Mouse (Mus musculus): ENCODE data around the gene Smox. TPM values are rescaled to one million over a fixed set of nuclear protein-coding genes. Genes with fewer than 3 reads are reported as not detected.

Gene Smox
- polyA plus RNA-seq, 1 experiment from 2014 or later: 35.7 TPM

- no peak for ATAC-seq (ENCODE audit: insufficient read depth, low FRiP score)
- Histone ChIP-seq H3K4me1 (ENCODE audit: control insufficient read depth, insufficient read depth, low read length) (peaks cover 12% of the 10 kb centered on the region), H3K27me3 (ENCODE audit: control insufficient read depth, insufficient read depth, low read length) (peaks cover 37% of the 10 kb centered on the region), H3K4me3 (replicated peaks; ENCODE audit: low read length) (no peak overlapping the region), H3K9ac (ENCODE audit: low read length) (no peak overlapping the region), H3K27ac (ENCODE audit: low read length) (no peak overlapping the region), H3K36me3 (ENCODE audit: control insufficient read depth, insufficient read depth, low read length) (no peaks in the 10 kb centered on the region), H3K9me3 (replicated peaks; ENCODE audit: control insufficient read depth, low read length) (no peaks in the 10 kb centered on the region), H3K4me2 (ENCODE audit: low read depth, low read length) (no peak overlapping the region)
- WGBS: 73% methylated on average over 2 of the region's 2 CpGs
Measured at GRCm38 (mm10) chr2:131550474-131550873, 59.2 kb downstream of the Smox start.

GRCm38 (mm10) chr2:131550906-131551305, 59.6 kb downstream of the Smox start:
- Histone ChIP-seq H3K27ac (ENCODE audit: low read length) (no peak overlapping the region), H3K4me2 (ENCODE audit: low read depth, low read length) (no peak overlapping the region), H3K4me1 (ENCODE audit: control insufficient read depth, insufficient read depth, low read length) (peaks cover 8% of the 10 kb centered on the region), H3K9me3 (replicated peaks; ENCODE audit: control insufficient read depth, low read length) (no peaks in the 10 kb centered on the region), H3K27me3 (ENCODE audit: control insufficient read depth, insufficient read depth, low read length) (peaks cover 35% of the 10 kb centered on the region), H3K9ac (ENCODE audit: low read length) (no peak overlapping the region), H3K4me3 (replicated peaks; ENCODE audit: low read length) (no peak overlapping the region), H3K36me3 (ENCODE audit: control insufficient read depth, insufficient read depth, low read length) (no peaks in the 10 kb centered on the region)
- no peak for ATAC-seq (ENCODE audit: insufficient read depth, low FRiP score)
- WGBS: 57% methylated on average over 2 of the region's 2 CpGs

- Histone ChIP-seq H3K27me3 (ENCODE audit: control insufficient read depth, insufficient read depth, low read length) (peaks cover 27% of the 10 kb centered on the region), H3K4me1 (ENCODE audit: control insufficient read depth, insufficient read depth, low read length) (no peaks in the 10 kb centered on the region), H3K9me3 (replicated peaks; ENCODE audit: control insufficient read depth, low read length) (no peaks in the 10 kb centered on the region), H3K4me3 (replicated peaks; ENCODE audit: low read length) (no peak overlapping the region), H3K27ac (ENCODE audit: low read length) (no peak overlapping the region), H3K36me3 (ENCODE audit: control insufficient read depth, insufficient read depth, low read length) (no peaks in the 10 kb centered on the region), H3K4me2 (ENCODE audit: low read depth, low read length) (no peak overlapping the region), H3K9ac (ENCODE audit: low read length) (no peak overlapping the region)
- WGBS: 60% methylated on average over 7 of the region's 7 CpGs
- ATAC-seq (ENCODE audit: insufficient read depth, low FRiP score): no peak
Measured at GRCm38 (mm10) chr2:131551701-131552620, 60.7 kb downstream of the Smox start.

- H3K4me2 ChIP-seq (ENCODE audit: low read depth, low read length): no peak overlapping the region
- H3K9ac ChIP-seq (ENCODE audit: low read length): no peak overlapping the region
- no peaks in the 10 kb centered on the region for H3K9me3 ChIP-seq (replicated peaks; ENCODE audit: control insufficient read depth, low read length)
- WGBS: 16% methylated on average over 9 of the region's 9 CpGs
- no peak overlapping the region for H3K27ac ChIP-seq (ENCODE audit: low read length)
- no peaks in the 10 kb centered on the region for H3K4me1 ChIP-seq (ENCODE audit: control insufficient read depth, insufficient read depth, low read length)
- H3K4me3 ChIP-seq (replicated peaks; ENCODE audit: low read length): no peak overlapping the region
- ATAC-seq (ENCODE audit: insufficient read depth, low FRiP score): no peak
- peaks cover 27% of the 10 kb centered on the region for H3K27me3 ChIP-seq (ENCODE audit: control insufficient read depth, insufficient read depth, low read length)
- H3K36me3 ChIP-seq (ENCODE audit: control insufficient read depth, insufficient read depth, low read length): no peaks in the 10 kb centered on the region
Measured at GRCm38 (mm10) chr2:131552736-131553400, 61.6 kb downstream of the Smox start.

GRCm38 (mm10) chr2:131557896-131558295, 66.6 kb downstream of the Smox start:
- H3K4me3 ChIP-seq (replicated peaks; ENCODE audit: low read length): no peak overlapping the region

GRCm38 (mm10) chr2:131560205-131560919, 69.1 kb downstream of the Smox start:
- Histone ChIP-seq H3K4me1 (ENCODE audit: control insufficient read depth, insufficient read depth, low read length) (peaks cover 12% of the 10 kb centered on the region), H3K36me3 (ENCODE audit: control insufficient read depth, insufficient read depth, low read length) (no peaks in the 10 kb centered on the region), H3K4me3 (replicated peaks; ENCODE audit: low read length) (peak overlapping the region; percentile 53; the same call in 1 of the 2 replicates), H3K9ac (ENCODE audit: low read length) (no peak overlapping the region), H3K27me3 (ENCODE audit: control insufficient read depth, insufficient read depth, low read length) (peaks cover 64% of the 10 kb centered on the region), H3K9me3 (replicated peaks; ENCODE audit: control insufficient read depth, low read length) (no peaks in the 10 kb centered on the region), H3K27ac (ENCODE audit: low read length) (no peak overlapping the region), H3K4me2 (ENCODE audit: low read depth, low read length) (0 out of 2 replicates have a peak overlapping the region, but pooled peaks have one; percentile 34)
- 46% methylated on average over 2 of the region's 2 CpGs for WGBS
- ATAC-seq (ENCODE audit: insufficient read depth, low FRiP score): no peak

More at GRCm38 (mm10) chr2:131557896-131558295, 66.6 kb downstream of the Smox start:
- Histone ChIP-seq H3K27me3 (ENCODE audit: control insufficient read depth, insufficient read depth, low read length) (peaks cover 57% of the 10 kb centered on the region), H3K4me1 (ENCODE audit: control insufficient read depth, insufficient read depth, low read length) (peaks cover 8% of the 10 kb centered on the region), H3K27ac (ENCODE audit: low read length) (no peak overlapping the region), H3K4me2 (ENCODE audit: low read depth, low read length) (no peak overlapping the region), H3K36me3 (ENCODE audit: control insufficient read depth, insufficient read depth, low read length) (no peaks in the 10 kb centered on the region), H3K9ac (ENCODE audit: low read length) (no peak overlapping the region), H3K9me3 (replicated peaks; ENCODE audit: control insufficient read depth, low read length) (no peaks in the 10 kb centered on the region)
- 81% methylated on average over 2 of the region's 2 CpGs for WGBS
- no peak for ATAC-seq (ENCODE audit: insufficient read depth, low FRiP score)

- peak overlapping the region; percentile 53 for H3K4me3 ChIP-seq (replicated peaks; ENCODE audit: low read length)
- no peaks in the 10 kb centered on the region for H3K36me3 ChIP-seq (ENCODE audit: control insufficient read depth, insufficient read depth, low read length)
- no peaks in the 10 kb centered on the region for H3K9me3 ChIP-seq (replicated peaks; ENCODE audit: control insufficient read depth, low read length)
- H3K4me1 ChIP-seq (ENCODE audit: control insufficient read depth, insufficient read depth, low read length): peaks cover 12% of the 10 kb centered on the region
- peak overlapping the region; percentile 75 for H3K4me2 ChIP-seq (ENCODE audit: low read depth, low read length)
- H3K9ac ChIP-seq (ENCODE audit: low read length): no peak overlapping the region; the same call in 1 of the 2 replicates
- H3K27me3 ChIP-seq (ENCODE audit: control insufficient read depth, insufficient read depth, low read length): peaks cover 65% of the 10 kb centered on the region
- WGBS: 7% methylated on average over 33 of the region's 33 CpGs
- no peak for ATAC-seq (ENCODE audit: insufficient read depth, low FRiP score)
- H3K27ac ChIP-seq (ENCODE audit: low read length): no peak overlapping the region
Measured at GRCm38 (mm10) chr2:131561344-131561870, 70.1 kb downstream of the Smox start.

- Histone ChIP-seq H3K36me3 (ENCODE audit: control insufficient read depth, insufficient read depth, low read length) (no peaks in the 10 kb centered on the region), H3K9me3 (replicated peaks; ENCODE audit: control insufficient read depth, low read length) (no peaks in the 10 kb centered on the region), H3K27ac (ENCODE audit: low read length) (no peak within 1 kb of the TSS), H3K9ac (ENCODE audit: low read length) (peak within 1 kb of the TSS; percentile 65), H3K4me2 (ENCODE audit: low read depth, low read length) (peak within 1 kb of the TSS; percentile 75), H3K27me3 (ENCODE audit: control insufficient read depth, insufficient read depth, low read length) (peaks cover 65% of the 10 kb centered on the region), H3K4me1 (ENCODE audit: control insufficient read depth, insufficient read depth, low read length) (peaks cover 12% of the 10 kb centered on the region), H3K4me3 (replicated peaks; ENCODE audit: low read length) (peak within 1 kb of the TSS; percentile 53)
- under 1% methylated on average over 66 of the region's 82 CpGs for WGBS
- ATAC-seq (ENCODE audit: insufficient read depth, low FRiP score): peak; percentile 51; the same call in 1 of the 2 replicates
Measured at GRCm38 (mm10) chr2:131561891-131562585, 70.7 kb downstream of the Smox start, which contains the start of gene Adra1d. Adra1d (minus strand) TSS chr2:131562283.
